Mouse (Mus musculus) liver, embryonic 16.5 days (tissue): ENCODE data around the gene Olfr1026. TPM values are rescaled to one million over a fixed set of nuclear protein-coding genes. Genes with fewer than 3 reads are reported as not detected.

Experiments used
- ATAC-seq: fragments of 200-750 bp; cut with Nextera tagmentation; 2 replicates; pipeline ENCODE4 v1.8.0; 2017; ENCODE audit warnings: low read depth, mild to moderate bottlenecking, moderate number of reproducible peaks, moderate library complexity
- H3K27ac ChIP-seq: fragments of 300-500 bp; sonication (generic); 2 replicates; pipeline ENCODE4 v1.5.1; 2014; ENCODE audit warnings: mild to moderate bottlenecking, low read length
- H3K27me3 ChIP-seq: fragments of 300-500 bp; sonication (generic); 2 replicates; pipeline ENCODE4 v1.6.1; 2014; ENCODE audit warnings: low read depth, low read length, mixed read lengths; ENCODE audit not compliant: control insufficient read depth, insufficient read depth
- H3K36me3 ChIP-seq: fragments of 300-500 bp; sonication (generic); 2 replicates; pipeline ENCODE4 v1.6.1; 2014; ENCODE audit warnings: mild to moderate bottlenecking; ENCODE audit not compliant: control insufficient read depth, insufficient read depth
- H3K4me1 ChIP-seq: fragments of 300-500 bp; sonication (generic); 2 replicates; pipeline ENCODE4 v1.6.1; 2014; ENCODE audit warnings: low read depth, low read length, mixed read lengths; ENCODE audit not compliant: control insufficient read depth
- H3K4me2 ChIP-seq: fragments of 300-500 bp; sonication (generic); 2 replicates; pipeline ENCODE4 v1.6.1; 2014; ENCODE audit warnings: low read depth, low read length, mixed read lengths
- H3K4me3 ChIP-seq: fragments of 300-500 bp; sonication (generic); 2 replicates; pipeline ENCODE4 v1.5.1; 2014; ENCODE audit warnings: low read depth, mild to moderate bottlenecking, low read length
- H3K9ac ChIP-seq: fragments of 300-500 bp; sonication (generic); 2 replicates; pipeline ENCODE4 v1.6.1; 2014; ENCODE audit warnings: low read depth, low read length
- H3K9me3 ChIP-seq: fragments of 300-500 bp; sonication (generic); replicated peaks from 2 replicates; pipeline ENCODE4 v1.6.1; 2016; ENCODE audit warnings: low read length; ENCODE audit not compliant: control insufficient read depth
- WGBS: fragments of 180-500 bp; shearing (Covaris S2); extraction: QIAGEN DNeasy Blood & Tissue Kit; methylation state at CpG from one replicate; pipeline ENCODE4 v1.1.7; 2014; ENCODE audit not compliant: insufficient replicate concordance; 5-methylcytosine and 5-hydroxymethylcytosine counted together
- polyA plus RNA-seq: library from polyadenylated mRNA; unstranded; fragments of >200 nt; fragmentation: Nextera tagmentation; extraction: Ambion mirVana; gene quantifications from 2 replicates; pipeline ENCODE4 v1.2.1, GENCODE M21; 2015

Olfr1026 gene
- polyA plus RNA-seq: not detected in 2 replicates

- Histone ChIP-seq H3K4me2 (no peak within 1 kb of the TSS), H3K4me1 (no peaks in the 10 kb centered on the region), H3K27ac (no peak within 1 kb of the TSS), H3K9ac (no peak within 1 kb of the TSS), H3K4me3 (no peak within 1 kb of the TSS), H3K36me3 (no peaks in the 10 kb centered on the region), H3K9me3 (no peaks in the 10 kb centered on the region), H3K27me3 (no peaks in the 10 kb centered on the region)
- no peak for ATAC-seq
- 63% methylated on average over 3 of the region's 3 CpGs for whole genome bisulfite sequencing
These were observed at the start of gene Olfr1026 for GRCm38 (mm10) chr2:85921258-85921657. Olfr1026 (plus strand) TSS chr2:85921558.

GRCm38 (mm10) chr2:85885340-85885739, 36.0 kb upstream of the Olfr1026 start, which contains the start of gene Olfr1023:
Olfr1023 (plus strand) TSS chr2:85885640.
- no peak for ATAC-seq
- no peak within 1 kb of the TSS for H3K9ac ChIP-seq
- no peak within 1 kb of the TSS for H3K4me3 ChIP-seq
- H3K9me3 ChIP-seq: no peaks in the 10 kb centered on the region
- H3K27me3 ChIP-seq: no peaks in the 10 kb centered on the region
- H3K4me1 ChIP-seq: no peaks in the 10 kb centered on the region
- no peaks in the 10 kb centered on the region for H3K36me3 ChIP-seq
- 50% methylated on average over 2 of the region's 2 CpGs for WGBS
- H3K4me2 ChIP-seq: no peak within 1 kb of the TSS
- H3K27ac ChIP-seq: no peak within 1 kb of the TSS

GRCm38 (mm10) chr2:85904952-85905351, 16.4 kb upstream of the Olfr1026 start, which contains the start of gene Olfr1024:
Olfr1024 (minus strand) TSS chr2:85905052.
- no peaks in the 10 kb centered on the region for H3K27me3 ChIP-seq
- no peak for ATAC-seq
- no peak within 1 kb of the TSS for H3K4me2 ChIP-seq
- 68% methylated on average over 3 of the region's 3 CpGs for WGBS
- no peaks in the 10 kb centered on the region for H3K9me3 ChIP-seq
- no peaks in the 10 kb centered on the region for H3K36me3 ChIP-seq
- no peaks in the 10 kb centered on the region for H3K4me1 ChIP-seq
- no peak within 1 kb of the TSS for H3K27ac ChIP-seq
- no peak within 1 kb of the TSS for H3K9ac ChIP-seq
- no peak within 1 kb of the TSS for H3K4me3 ChIP-seq

- no peak for ATAC-seq
- no peak overlapping the region for H3K4me2 ChIP-seq
- H3K27me3 ChIP-seq: no peaks in the 10 kb centered on the region
- no peaks in the 10 kb centered on the region for H3K9me3 ChIP-seq
- no peaks in the 10 kb centered on the region for H3K36me3 ChIP-seq
- no peak overlapping the region for H3K4me3 ChIP-seq
- H3K9ac ChIP-seq: no peak overlapping the region
- H3K27ac ChIP-seq: no peak overlapping the region
- H3K4me1 ChIP-seq: no peaks in the 10 kb centered on the region
These were observed 8.2 kb upstream of the Olfr1026 start for GRCm38 (mm10) chr2:85913197-85913596.

- no peak within 1 kb of the TSS for H3K4me2 ChIP-seq
- H3K36me3 ChIP-seq: no peaks in the 10 kb centered on the region
- ATAC-seq: no peak
- H3K9me3 ChIP-seq: no peaks in the 10 kb centered on the region
- 27% methylated on average over 1 of the region's 1 CpGs for WGBS
- H3K4me3 ChIP-seq: no peak within 1 kb of the TSS
- no peaks in the 10 kb centered on the region for H3K4me1 ChIP-seq
- H3K27me3 ChIP-seq: no peaks in the 10 kb centered on the region
- no peak within 1 kb of the TSS for H3K27ac ChIP-seq
- H3K9ac ChIP-seq: no peak within 1 kb of the TSS
These were observed 6.5 kb upstream of the Olfr1026 start, which contains the start of gene Olfr1025-ps1 for GRCm38 (mm10) chr2:85914893-85915292. Olfr1025-ps1 (plus strand) TSS chr2:85915193.

GRCm38 (mm10) chr2:85950137-85950536, 28.8 kb downstream of the Olfr1026 start, which contains the start of gene Olfr1028:
Olfr1028 (plus strand) TSS chr2:85950437.
- H3K4me2 ChIP-seq: no peak within 1 kb of the TSS
- 36% methylated on average over 1 of the region's 1 CpGs for WGBS
- no peaks in the 10 kb centered on the region for H3K36me3 ChIP-seq
- no peak within 1 kb of the TSS for H3K9ac ChIP-seq
- ATAC-seq: no peak
- no peak within 1 kb of the TSS for H3K4me3 ChIP-seq
- no peak within 1 kb of the TSS for H3K27ac ChIP-seq
- H3K4me1 ChIP-seq: no peaks in the 10 kb centered on the region
- H3K9me3 ChIP-seq: no peaks in the 10 kb centered on the region
- H3K27me3 ChIP-seq: no peaks in the 10 kb centered on the region

GRCm38 (mm10) chr2:85973595-85973994, 52.2 kb downstream of the Olfr1026 start, which contains the start of gene Olfr1029:
Olfr1029 (plus strand) TSS chr2:85973895.
- Histone ChIP-seq H3K9me3 (no peaks in the 10 kb centered on the region), H3K9ac (no peak within 1 kb of the TSS), H3K4me3 (no peak within 1 kb of the TSS), H3K27ac (no peak within 1 kb of the TSS), H3K36me3 (no peaks in the 10 kb centered on the region), H3K27me3 (no peaks in the 10 kb centered on the region), H3K4me2 (no peak within 1 kb of the TSS), H3K4me1 (no peaks in the 10 kb centered on the region)
- 62% methylated on average over 2 of the region's 2 CpGs for WGBS
- ATAC-seq: no peak

Other genes with a start within 250 kb of the Olfr1026 start
- not detected in 2 replicates for gene Olfr1006, start 242.8 kb upstream of the Olfr1026 start, polyA plus RNA-seq
- not detected in 2 replicates for gene Olfr1008, start 232.1 kb upstream of the Olfr1026 start, polyA plus RNA-seq
- gene Olfr1009, start 206.1 kb upstream of the Olfr1026 start, polyA plus RNA-seq: not detected in 2 replicates
- gene Olfr1012, start 158.8 kb upstream of the Olfr1026 start, polyA plus RNA-seq: not detected in 2 replicates
- not detected in 2 replicates for gene Olfr1013, start 154.5 kb upstream of the Olfr1026 start, polyA plus RNA-seq
- not detected in 2 replicates for gene Olfr1014, start 148.8 kb upstream of the Olfr1026 start, polyA plus RNA-seq
- not detected in 2 replicates for gene Olfr1015, start 139.5 kb upstream of the Olfr1026 start, polyA plus RNA-seq
- gene Olfr1016, start 119.0 kb upstream of the Olfr1026 start, polyA plus RNA-seq: not detected in 2 replicates
- not detected in 2 replicates for gene Olfr1018, start 103.1 kb upstream of the Olfr1026 start, polyA plus RNA-seq
- gene Olfr1019, start 76.1 kb upstream of the Olfr1026 start, polyA plus RNA-seq: not detected in 2 replicates
- not detected in 2 replicates for gene Olfr1020, start 74.5 kb upstream of the Olfr1026 start, polyA plus RNA-seq
- gene Olfr1022, start 53.0 kb upstream of the Olfr1026 start, polyA plus RNA-seq: not detected in 2 replicates
- not detected in 2 replicates for gene Olfr1023, start 35.9 kb upstream of the Olfr1026 start, polyA plus RNA-seq
- gene Olfr1024, start 16.5 kb upstream of the Olfr1026 start, polyA plus RNA-seq: not detected in 2 replicates
- not detected in 2 replicates for gene Olfr1025-ps1, start 6.4 kb upstream of the Olfr1026 start, polyA plus RNA-seq
- not detected in 2 replicates for gene Olfr1028, start 28.9 kb downstream of the Olfr1026 start, polyA plus RNA-seq
- gene Olfr1029, start 52.3 kb downstream of the Olfr1026 start, polyA plus RNA-seq: not detected in 2 replicates
- gene Olfr1030, start 57.7 kb downstream of the Olfr1026 start, polyA plus RNA-seq: not detected in 2 replicates
- gene Olfr1031, start 68.7 kb downstream of the Olfr1026 start, polyA plus RNA-seq: not detected in 2 replicates
- gene Olfr1032, start 84.0 kb downstream of the Olfr1026 start, polyA plus RNA-seq: not detected in 2 replicates
- 1.1 and 1.5 TPM in 2 replicates for gene Olfr1033, start 99.1 kb downstream of the Olfr1026 start, polyA plus RNA-seq
- gene Olfr1034, start 124.3 kb downstream of the Olfr1026 start, polyA plus RNA-seq: 0.05 and 0.06 TPM in 2 replicates
- not detected in 2 replicates for gene Olfr1036, start 152.4 kb downstream of the Olfr1026 start, polyA plus RNA-seq
- not detected in 2 replicates for gene Olfr1037, start 165.8 kb downstream of the Olfr1026 start, polyA plus RNA-seq
- gene Olfr1039, start 214.4 kb downstream of the Olfr1026 start, polyA plus RNA-seq: not detected in 2 replicates
- gene Olfr1040, start 225.2 kb downstream of the Olfr1026 start, polyA plus RNA-seq: not detected in 2 replicates
- not detected in 2 replicates for gene Olfr1042, start 240.3 kb downstream of the Olfr1026 start, polyA plus RNA-seq
- not detected in 2 replicates for gene Olfr1043, start 246.0 kb downstream of the Olfr1026 start, polyA plus RNA-seq